Mouse (Mus musculus) midbrain, embryonic 10.5 days (tissue): ENCODE results near the gene Tcp10c. TPM values are rescaled to one million over a fixed set of nuclear protein-coding genes. Genes with fewer than 3 reads are reported as not detected.

ENCODE experiments used
- polyA plus RNA-seq: library from polyadenylated mRNA; unstranded; fragments of >200 nt; fragmentation: Nextera tagmentation; extraction: Ambion mirVana; gene quantifications from 2 replicates; pipeline ENCODE4 v1.2.1, GENCODE M21; 2016

Tcp10c gene
- polyA plus RNA-seq, 1 experiment from 2014 or later, result not detected

Other genes starting within 250 kb of the Tcp10c start
- gene Unc93a, start 222.8 kb upstream of the Tcp10c start, polyA plus RNA-seq, result not detected in 2 replicates
- not detected in 2 replicates for gene Smok2a, start 133.4 kb upstream of the Tcp10c start, polyA plus RNA-seq
- not detected in 2 replicates for gene Smok2b, start 124.3 kb upstream of the Tcp10c start, polyA plus RNA-seq